17 mouse cellular contexts compared by ENCODE assay signal in genomic region chr1:92324091-92324950, GRCm38 (mm10).
DNase-seq lines count a peak whose midpoint lies in the region; ATAC-seq and TF ChIP-seq lines count a peak whose summit lies in the region.
"Had no signal": no experiment of that assay in that cellular context is flagged by ENCODE, and none has a peak within 500 bp of the region (broad histone marks: within the 10 kb centered on the region; RNA-seq: fewer than 3 reads in every experiment).

No protein-coding gene starts in this region.

- H3K4me2 ChIP-seq in midbrain, postnatal 0 days (ENCODE audit: low read depth, low read length, poor library complexity, severe bottlenecking), result no peak overlapping the region
- no peak overlapping the region for H3K4me2 ChIP-seq in embryonic facial prominence, embryonic 14.5 days (ENCODE audit: low read depth, low read length)
- H3K4me2 ChIP-seq: midbrain, embryonic 15.5 days; neural tube, embryonic 12.5 days had no signal

- DNase-seq in frontal cortex, postnatal 10 days (ENCODE audit: low spot score in 2 of 2), result no peak
- DNase-seq in midbrain, embryonic 10.5 days (ENCODE audit: low spot score), result no peak
- DNase-seq in midbrain, postnatal 0 days (ENCODE audit: low spot score), result no peak
- peak; percentile 51 for DNase-seq in embryonic facial prominence, embryonic 14.5 days (ENCODE audit: low spot score)
- peak; percentile 56 for DNase-seq in telencephalon, adult 2 months (ENCODE audit: low read depth, low spot score)
- no peak for DNase-seq in heart, adult 9 months (ENCODE audit: low spot score in 2 of 2)
- DNase-seq in testis, postnatal 10 days (ENCODE audit: low spot score), result no peak
- DNase-seq: cerebellum, adult 18-20 months; heart, adult 18-20 months; heart, postnatal 10 days had no signal

- no peak overlapping the region for H3K4me3 ChIP-seq in midbrain, embryonic 10.5 days
- no peak overlapping the region for H3K4me3 ChIP-seq in midbrain, postnatal 0 days (ENCODE audit: low read depth, low read length)
- H3K4me3 ChIP-seq in embryonic facial prominence, embryonic 14.5 days (ENCODE audit: low read depth, low read length), result no peak overlapping the region
- H3K4me3 ChIP-seq: midbrain, embryonic 15.5 days; neural tube, embryonic 12.5 days had no signal

- H3K27ac ChIP-seq in midbrain, embryonic 10.5 days (replicated peaks), result peak overlapping the region; percentile 50; the same call in 1 of the 2 replicates
- no peak overlapping the region for H3K27ac ChIP-seq in midbrain, postnatal 0 days (ENCODE audit: low read depth, low read length)
- no peak overlapping the region for H3K27ac ChIP-seq in embryonic facial prominence, embryonic 14.5 days (replicated peaks; ENCODE audit: low read depth, low read length)
- H3K27ac ChIP-seq: kidney, postnatal 0 days; midbrain, embryonic 15.5 days; neural tube, embryonic 12.5 days; stomach, postnatal 0 days had no signal

- peak; percentile 88; the same call in 1 of the 2 replicates for ATAC-seq in frontal cortex, adult (ENCODE audit: low TSS enrichment)
- no peak for ATAC-seq in midbrain, postnatal 0 days (ENCODE audit: low FRiP score)
- peak; percentile 26; the same call in 1 of the 2 replicates for ATAC-seq in embryonic facial prominence, embryonic 14.5 days (ENCODE audit: low read depth)
- ATAC-seq: activated CD4-positive, CD25-positive, alpha-beta regulatory T cell, adult 4 months; midbrain, embryonic 15.5 days had no signal

- no peak overlapping the region for H3K9ac ChIP-seq in midbrain, postnatal 0 days (replicated peaks; ENCODE audit: low read length, poor library complexity, severe bottlenecking)
- H3K9ac ChIP-seq in embryonic facial prominence, embryonic 14.5 days (ENCODE audit: low read depth, low read length), result no peak overlapping the region
- H3K9ac ChIP-seq: midbrain, embryonic 15.5 days; neural tube, embryonic 12.5 days had no signal

- WGBS in midbrain, embryonic 10.5 days, result 71% methylated on average over 14 of the region's 14 CpGs
- 55% methylated on average over 14 of the region's 14 CpGs for WGBS in midbrain, postnatal 0 days
- 44% methylated on average over 14 of the region's 14 CpGs for WGBS in embryonic facial prominence, embryonic 14.5 days

- no peak for TF ChIP-seq CTCF in midbrain, postnatal 0 days (IDR thresholded peaks at IDR 0.05)

- no peaks in the 10 kb centered on the region for H3K36me3 ChIP-seq in midbrain, embryonic 10.5 days
- no peaks in the 10 kb centered on the region for H3K36me3 ChIP-seq in midbrain, postnatal 0 days (ENCODE audit: insufficient read depth, low read length)
- H3K36me3 ChIP-seq in embryonic facial prominence, embryonic 14.5 days (ENCODE audit: control insufficient read depth, insufficient read depth, low read length), result no peaks in the 10 kb centered on the region
- H3K36me3 ChIP-seq: G1E; midbrain, embryonic 15.5 days; neural tube, embryonic 12.5 days had no signal

- peaks cover 10% of the 10 kb centered on the region for H3K4me1 ChIP-seq in midbrain, embryonic 10.5 days
- H3K4me1 ChIP-seq in midbrain, postnatal 0 days (ENCODE audit: insufficient read depth, low read length), result no peaks in the 10 kb centered on the region
- no peaks in the 10 kb centered on the region for H3K4me1 ChIP-seq in embryonic facial prominence, embryonic 14.5 days (ENCODE audit: control insufficient read depth, insufficient read depth, low read length)
- H3K4me1 ChIP-seq: midbrain, embryonic 15.5 days had no signal

- no peaks in the 10 kb centered on the region for H3K27me3 ChIP-seq in midbrain, embryonic 10.5 days (ENCODE audit: low read depth, poor library complexity, severe bottlenecking)
- H3K27me3 ChIP-seq in midbrain, postnatal 0 days (ENCODE audit: insufficient read depth, low read length), result no peaks in the 10 kb centered on the region
- no peaks in the 10 kb centered on the region for H3K27me3 ChIP-seq in embryonic facial prominence, embryonic 14.5 days (replicated peaks; ENCODE audit: control insufficient read depth, insufficient read depth, low read length)
- H3K27me3 ChIP-seq: midbrain, embryonic 15.5 days; neural tube, embryonic 12.5 days had no signal

- H3K9me3 ChIP-seq in midbrain, embryonic 10.5 days (replicated peaks), result no peaks in the 10 kb centered on the region
- no peaks in the 10 kb centered on the region for H3K9me3 ChIP-seq in midbrain, postnatal 0 days (ENCODE audit: low read length)
- no peaks in the 10 kb centered on the region for H3K9me3 ChIP-seq in embryonic facial prominence, embryonic 14.5 days (ENCODE audit: control insufficient read depth, low read length)
- H3K9me3 ChIP-seq: G1E; midbrain, embryonic 15.5 days; neural tube, embryonic 12.5 days had no signal

Comparison
In these comparisons a context has a peak if more than half of its experiments do, and no peak if none do; other contexts are left out.
1. DNase-seq: peak in embryonic facial prominence, embryonic 14.5 days (single experiment) and telencephalon, adult 2 months (single experiment); none in frontal cortex, postnatal 10 days (0 of 2), midbrain, embryonic 10.5 days (single experiment), midbrain, postnatal 0 days (single experiment), heart, adult 9 months (0 of 2) and testis, postnatal 10 days (single experiment).